Mouse (Mus musculus): Measurements from ENCODE around the gene Tmem39a. TPM values are rescaled to one million over a fixed set of nuclear protein-coding genes. Genes with fewer than 3 reads are reported as not detected.

The Tmem39a gene
- total and polyA plus RNA-seq, 3 experiments, result 38.1 to 352 (median 116) TPM

- no peak for TF ChIP-seq MAZ (IDR thresholded peaks at IDR 0.05; ENCODE audit: low read depth, low read length)
Measured at GRCm38 (mm10) chr16:38585186-38585585, 26.7 kb downstream of the Tmem39a start (continued).

- no peak for DNase-seq (ENCODE audit: low read depth, low spot score)
- TF ChIP-seq MYB (IDR thresholded peaks at IDR 0.05; ENCODE audit: low read depth, low read length) (no peak), USF1 (IDR thresholded peaks at IDR 0.05; ENCODE audit: low read depth, low read length) (no peak), MYC (IDR thresholded peaks at IDR 0.05; ENCODE audit: low read depth, low read length) (no peak), SMC3 (IDR thresholded peaks at IDR 0.05; ENCODE audit: low read depth, low read length) (no peak), TCF12 (IDR thresholded peaks at IDR 0.05; ENCODE audit: low read depth, low read length) (no peak), EP300 (IDR thresholded peaks at IDR 0.05; ENCODE audit: low read depth in 1 of 2, low read length in 2 of 2) (no peak)
- H3K27ac ChIP-seq (ENCODE audit: control insufficient read depth, low read depth, low read length), result no peak overlapping the region
- peaks cover 3 to 9% of the 10 kb centered on the region in 2 experiments; a peak in 2 of 4 replicates for H3K4me1 ChIP-seq (ENCODE audit: control insufficient read depth in 1 of 2, insufficient read depth in 2 of 2, low read length in 2 of 2)
- no peak overlapping the region for H3K9ac ChIP-seq (ENCODE audit: control insufficient read depth, low read depth, low read length, poor library complexity, severe bottlenecking)
- H3K9me3 ChIP-seq (replicated peaks; ENCODE audit: insufficient read depth, low read length), result no peaks in the 10 kb centered on the region
- peaks cover 13 to 26% of the 10 kb centered on the region in 2 experiments for H3K36me3 ChIP-seq (ENCODE audit: control insufficient read depth in 1 of 2, insufficient read depth in 2 of 2, low read length in 2 of 2)
- no peaks in the 10 kb centered on the region for H3K27me3 ChIP-seq (ENCODE audit: control insufficient read depth in 1 of 2, insufficient read depth in 2 of 2, low read length in 2 of 2)
- H3K4me3 ChIP-seq (ENCODE audit: control insufficient read depth in 1 of 2, insufficient read depth in 1 of 2, low read depth in 2 of 2, low read length in 2 of 2), result no peak overlapping the region
- H3K79me2 ChIP-seq (ENCODE audit: control insufficient read depth, insufficient read depth, low read length, poor library complexity), result no peaks in the 10 kb centered on the region
Measured at GRCm38 (mm10) chr16:38587163-38587562, 28.7 kb downstream of the Tmem39a start.

DNA sequence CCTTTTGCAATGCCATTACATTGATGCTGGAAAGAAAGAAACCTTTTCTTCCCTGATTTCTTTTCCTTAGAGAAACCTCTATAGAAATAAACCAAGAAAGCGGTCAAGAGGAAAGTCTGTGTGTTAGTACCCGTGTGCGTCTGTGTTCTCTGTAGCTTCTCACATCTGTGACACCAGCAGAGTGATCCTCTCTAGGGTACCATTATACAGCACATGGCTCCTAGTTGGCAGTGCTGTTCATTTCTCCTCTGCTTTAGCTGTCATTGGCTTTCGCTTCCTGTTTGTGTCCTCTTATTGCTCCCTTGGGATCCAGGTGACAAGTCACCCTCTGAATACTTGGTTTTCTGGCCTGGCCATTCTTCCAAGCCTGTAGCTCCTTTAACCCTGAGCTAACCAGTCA is 29.1 kb downstream of the Tmem39a start:
- peaks cover 13 to 25% of the 10 kb centered on the region in 2 experiments for H3K36me3 ChIP-seq (ENCODE audit: control insufficient read depth in 1 of 2, insufficient read depth in 2 of 2, low read length in 2 of 2)
- no peak for DNase-seq (ENCODE audit: low read depth, low spot score)
- H3K79me2 ChIP-seq (ENCODE audit: control insufficient read depth, insufficient read depth, low read length, poor library complexity), result no peaks in the 10 kb centered on the region
- TF ChIP-seq POLR2AphosphoS5 (IDR thresholded peaks at IDR 0.05; ENCODE audit: borderline replicate concordance, low read depth, low read length), result no peak
- TF ChIP-seq NRF1 (IDR thresholded peaks at IDR 0.05; ENCODE audit: insufficient read depth, low read depth, low read length, poor library complexity, severe bottlenecking), result no peak
- TF ChIP-seq GABPA (IDR thresholded peaks at IDR 0.05; ENCODE audit: low read depth, low read length), result no peak
- TF ChIP-seq USF2 (IDR thresholded peaks at IDR 0.05; ENCODE audit: borderline replicate concordance in 1 of 2, insufficient read depth in 1 of 2, low read depth in 1 of 2, low read length in 2 of 2), result no peak
- no peak for TF ChIP-seq TBP (IDR thresholded peaks at IDR 0.05; ENCODE audit: low read depth, low read length)
- TF ChIP-seq MEF2A (IDR thresholded peaks at IDR 0.05; ENCODE audit: extremely low read depth, insufficient replicate concordance, low read depth, low read length, poor library complexity, severe bottlenecking), result no peak
- TF ChIP-seq POLR2AphosphoS2 (IDR thresholded peaks at IDR 0.05; ENCODE audit: low read length), result no peak
- TF ChIP-seq NELFE (IDR thresholded peaks at IDR 0.05; ENCODE audit: low read depth, low read length), result no peak
- no peak for TF ChIP-seq USF1 (IDR thresholded peaks at IDR 0.05; ENCODE audit: low read depth, low read length)
- TF ChIP-seq ZMIZ1 (IDR thresholded peaks at IDR 0.05; ENCODE audit: low read depth, low read length), result no peak
- no peak for TF ChIP-seq KAT2A (conservative IDR thresholded peaks at IDR 0.05; ENCODE audit: low read depth, low read length)
- no peak for TF ChIP-seq ZC3H11A (IDR thresholded peaks at IDR 0.05; ENCODE audit: low read depth, low read length)
- no peak for TF ChIP-seq BHLHE40 (IDR thresholded peaks at IDR 0.05; ENCODE audit: borderline replicate concordance, low read depth, low read length)
- no peak for TF ChIP-seq CTCF (IDR thresholded peaks at IDR 0.05 in 2 of 3, conservative IDR thresholded peaks at IDR 0.05 in 1 of 3; ENCODE audit: control insufficient read depth in 1 of 3, insufficient read depth in 1 of 3, low read depth in 2 of 3, low read length in 3 of 3, poor library complexity in 1 of 3, severe bottlenecking in 1 of 3)
- no peak for TF ChIP-seq SMC3 (IDR thresholded peaks at IDR 0.05; ENCODE audit: low read depth, low read length)
- no peak for TF ChIP-seq TAL1 (IDR thresholded peaks at IDR 0.05; ENCODE audit: low read length)
- no peak for TF ChIP-seq GATA1 (IDR thresholded peaks at IDR 0.05; ENCODE audit: low read depth, low read length)
- H3K27ac ChIP-seq (ENCODE audit: control insufficient read depth, low read depth, low read length), result no peak overlapping the region
- no peaks in the 10 kb centered on the region for H3K9me3 ChIP-seq (replicated peaks; ENCODE audit: insufficient read depth, low read length)
- no peaks in the 10 kb centered on the region for H3K27me3 ChIP-seq (ENCODE audit: control insufficient read depth in 1 of 2, insufficient read depth in 2 of 2, low read length in 2 of 2)
- H3K9ac ChIP-seq (ENCODE audit: control insufficient read depth, low read depth, low read length, poor library complexity, severe bottlenecking), result no peak overlapping the region
- no peak overlapping the region for H3K4me3 ChIP-seq (ENCODE audit: control insufficient read depth in 1 of 2, insufficient read depth in 1 of 2, low read depth in 2 of 2, low read length in 2 of 2)
- H3K4me1 ChIP-seq (ENCODE audit: control insufficient read depth in 1 of 2, insufficient read depth in 2 of 2, low read length in 2 of 2), result peaks cover 3 to 9% of the 10 kb centered on the region in 2 experiments; a peak in 2 of 4 replicates

Measured in MEL (cell line).